Mouse (Mus musculus) retina, postnatal 1 day (tissue): ENCODE data around the gene Gm20388.

Experiments
- DNase-seq: peaks from one replicate; pipeline ENCODE4 v3.0.0-alpha.2; 2012

Gm20388 gene

GRCm38 (mm10) chr8:122006688-122007484, 2096.2 kb downstream of the Gm20388 start:
- peak; percentile 33 for DNase-seq

DNA sequence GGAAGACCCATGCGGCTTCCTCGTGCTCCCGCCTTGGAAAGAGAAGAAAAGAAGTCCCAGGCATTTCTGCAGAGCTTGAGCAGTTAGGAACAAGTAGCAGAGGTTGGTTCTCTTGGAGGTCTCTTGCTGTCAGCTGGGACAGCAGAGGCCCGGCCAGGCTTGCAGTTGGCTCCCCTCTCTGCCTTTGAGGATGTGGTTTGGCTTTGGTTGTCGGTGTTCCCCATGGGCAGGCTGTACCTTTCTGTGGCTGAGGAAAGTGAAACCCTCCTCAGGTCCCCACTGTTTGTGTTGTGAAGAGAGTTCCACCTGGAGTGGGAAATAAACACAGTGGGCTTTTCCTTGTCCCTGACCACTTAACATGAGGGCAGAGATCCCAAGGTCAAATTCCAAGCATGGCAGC, 2097.8 kb downstream of the Gm20388 start:
- no peak for DNase-seq

DNA sequence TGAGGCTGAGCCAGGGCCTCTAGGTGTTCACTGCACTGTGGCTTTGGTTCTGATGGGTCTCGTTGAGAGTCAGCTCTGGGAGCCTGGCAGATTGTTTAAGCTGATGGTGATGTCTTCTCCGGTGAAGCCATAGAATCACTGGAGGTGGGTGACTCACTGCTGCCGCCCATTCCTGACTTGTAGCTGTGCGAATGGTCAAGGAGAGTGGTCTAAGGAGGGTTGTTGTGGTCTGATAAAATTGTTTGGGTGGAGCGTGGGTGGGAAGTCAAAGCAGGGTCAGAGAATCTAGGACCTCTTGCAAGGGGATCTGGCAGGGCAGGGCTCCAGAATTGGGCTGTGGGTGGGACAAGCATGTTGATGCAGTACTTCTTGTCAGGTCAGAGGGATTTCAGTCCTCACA, 2100.0 kb downstream of the Gm20388 start:
- no peak for DNase-seq

DNA sequence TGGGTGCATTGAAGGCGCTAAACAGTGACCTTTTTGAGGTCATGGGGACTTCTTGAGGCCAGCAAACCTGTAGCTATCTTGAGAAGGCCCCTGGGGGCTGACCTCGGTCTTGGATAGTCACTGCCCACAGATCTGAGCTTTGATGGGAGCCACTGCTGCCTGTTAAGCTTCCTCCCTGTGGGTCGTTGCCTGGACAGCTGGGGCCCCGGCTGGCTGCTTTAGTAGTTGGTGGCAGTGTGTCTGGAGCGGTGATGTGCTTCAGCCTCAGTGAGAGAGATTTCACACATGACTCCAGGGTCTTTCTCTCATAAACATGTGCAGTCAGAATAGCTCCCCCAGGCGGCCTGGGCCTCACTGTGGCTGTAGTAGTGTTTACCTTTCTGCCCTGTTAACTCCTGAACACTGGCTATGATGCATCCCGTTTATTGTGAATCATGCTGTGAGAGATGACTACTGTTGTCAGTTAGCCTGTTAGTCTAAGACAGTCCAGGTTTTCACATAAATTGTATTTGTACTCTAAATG, 2100.5 kb downstream of the Gm20388 start:
- DNase-seq: peak; percentile 60

DNA sequence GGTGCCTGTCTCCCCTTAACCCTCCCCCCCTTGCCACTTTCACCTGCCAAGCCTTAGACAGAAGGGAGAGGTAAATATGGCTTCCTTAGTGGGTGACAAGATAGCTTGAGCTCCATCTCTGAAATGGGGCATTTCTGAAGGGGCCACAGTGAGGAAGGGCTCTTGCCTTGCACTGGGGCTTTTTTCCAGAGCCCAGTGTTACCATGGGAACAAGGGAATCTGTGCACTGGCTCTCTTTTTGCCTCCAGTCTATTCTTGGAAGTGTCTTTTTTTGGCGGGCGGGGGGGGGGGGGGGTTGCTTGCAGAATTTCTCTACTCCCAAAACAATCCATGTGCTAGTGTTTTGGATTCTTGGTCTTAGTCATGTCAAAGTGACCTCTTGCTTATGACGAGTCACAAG, 2104.0 kb downstream of the Gm20388 start:
- no peak for DNase-seq

DNA sequence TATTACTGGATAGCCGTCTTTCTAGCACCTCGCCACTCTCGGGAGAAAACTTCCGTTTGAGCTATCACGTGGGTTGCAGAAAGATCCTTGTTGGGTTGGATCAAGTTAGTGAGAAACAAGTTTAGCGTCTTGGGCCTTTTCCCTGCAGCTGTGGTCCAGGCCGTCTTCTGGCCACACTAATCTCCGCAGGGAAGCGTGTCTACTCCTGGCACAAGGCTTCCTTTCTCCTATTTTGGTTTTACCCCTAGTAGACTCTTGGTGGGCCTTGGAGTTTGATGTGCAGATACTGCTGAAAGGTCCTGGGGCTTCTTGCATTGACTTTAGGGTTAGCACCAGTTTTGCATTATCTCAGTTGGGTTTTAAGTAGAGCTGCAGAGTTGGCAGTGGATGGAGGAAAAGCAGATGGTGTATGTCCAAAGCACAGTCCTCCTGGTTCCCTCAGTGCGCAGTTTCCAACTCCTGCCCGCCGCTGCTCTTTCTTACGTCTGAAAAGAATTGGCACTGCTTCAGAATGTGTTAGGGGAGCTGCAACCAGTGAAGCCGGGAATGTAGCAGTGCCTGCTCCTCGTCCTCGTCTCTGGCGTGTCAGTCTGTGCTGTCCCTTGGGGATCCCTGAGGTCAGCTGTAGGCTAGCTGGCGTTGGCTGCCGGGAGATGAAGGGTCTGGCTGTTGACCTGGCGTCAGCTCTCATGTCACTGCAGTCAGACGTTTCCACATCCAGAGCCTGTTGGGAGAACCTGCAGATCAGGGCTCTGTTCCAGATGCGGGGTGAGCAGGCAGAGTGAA, 2107.6 kb downstream of the Gm20388 start:
- DNase-seq: no peak

GRCm38 (mm10) chr8:122019162-122019561, 2108.5 kb downstream of the Gm20388 start:
- DNase-seq: no peak

DNA sequence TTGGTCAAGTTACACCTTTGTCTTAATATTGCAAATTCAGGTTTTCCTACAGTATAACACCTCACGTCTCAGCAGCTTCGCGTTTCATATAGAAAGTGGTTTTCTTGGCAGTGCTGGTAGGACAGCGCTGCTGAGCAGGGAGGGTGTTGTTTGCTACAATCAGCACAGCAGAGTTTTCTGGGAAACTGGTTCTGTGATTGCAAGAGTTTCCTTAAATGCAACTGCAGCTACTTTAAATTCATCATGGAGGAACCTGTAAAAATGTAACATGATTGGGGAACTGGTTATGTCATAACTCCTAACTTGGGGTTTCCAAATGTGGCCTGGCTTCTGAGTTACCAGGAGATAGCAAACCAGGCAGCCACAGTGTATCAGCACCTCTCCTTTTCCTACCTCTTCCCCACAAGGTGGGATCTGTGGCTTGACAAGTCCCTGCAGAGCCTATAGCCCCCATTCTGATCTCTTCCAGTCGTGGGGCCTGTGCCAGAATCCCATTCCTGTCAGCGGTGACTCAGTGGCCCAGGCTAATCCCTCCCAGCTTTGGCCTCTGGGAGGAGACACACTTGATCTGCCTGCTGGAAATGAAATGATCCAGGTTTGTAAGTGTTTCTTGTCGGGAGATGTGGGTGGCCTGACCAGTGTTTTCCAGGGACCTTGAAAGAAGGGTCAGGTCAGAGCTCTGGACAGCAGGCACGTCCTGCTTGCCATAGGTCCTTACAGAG, 2109.6 kb downstream of the Gm20388 start:
- no peak for DNase-seq

DNA sequence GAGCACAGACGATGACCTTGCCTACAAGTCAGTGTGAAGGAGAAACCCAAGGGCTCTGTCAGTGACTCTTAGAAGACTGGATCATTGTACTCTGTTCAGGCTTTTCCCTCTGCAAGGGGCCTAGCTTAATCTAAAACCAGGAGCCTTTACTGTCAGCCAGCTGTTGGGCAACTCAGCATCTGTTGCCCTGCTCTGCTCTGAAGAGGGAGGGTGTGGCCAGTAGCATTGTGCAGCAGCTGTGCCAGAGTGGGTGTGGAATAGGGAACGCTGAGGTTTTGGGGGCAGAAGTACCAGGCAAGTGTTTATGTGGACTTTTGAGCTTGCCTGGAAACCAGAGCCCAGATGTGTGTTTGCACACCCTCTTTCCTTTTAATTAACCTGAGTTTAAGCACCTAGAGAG, 2111.1 kb downstream of the Gm20388 start:
- DNase-seq: no peak

DNA sequence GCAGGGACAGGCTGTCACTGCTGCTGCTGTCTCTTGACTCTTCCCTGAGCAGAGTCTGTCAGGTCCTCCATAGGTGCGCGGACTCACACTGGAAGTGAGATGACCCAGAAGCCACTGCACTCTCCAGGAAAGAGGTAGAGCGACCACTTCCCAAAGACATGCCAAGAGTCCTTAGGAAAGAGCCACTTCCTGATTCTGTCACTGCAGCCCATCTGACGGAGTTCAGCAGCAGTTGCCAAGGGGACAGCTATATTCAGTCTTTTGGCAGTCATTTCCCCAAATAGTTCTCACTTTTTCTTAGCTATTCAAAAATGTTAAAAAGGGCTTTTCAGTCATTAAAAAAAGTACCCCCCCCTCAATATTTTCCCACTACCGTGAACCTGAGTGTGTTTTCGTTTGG, 2111.6 kb downstream of the Gm20388 start:
- DNase-seq: no peak

DNA sequence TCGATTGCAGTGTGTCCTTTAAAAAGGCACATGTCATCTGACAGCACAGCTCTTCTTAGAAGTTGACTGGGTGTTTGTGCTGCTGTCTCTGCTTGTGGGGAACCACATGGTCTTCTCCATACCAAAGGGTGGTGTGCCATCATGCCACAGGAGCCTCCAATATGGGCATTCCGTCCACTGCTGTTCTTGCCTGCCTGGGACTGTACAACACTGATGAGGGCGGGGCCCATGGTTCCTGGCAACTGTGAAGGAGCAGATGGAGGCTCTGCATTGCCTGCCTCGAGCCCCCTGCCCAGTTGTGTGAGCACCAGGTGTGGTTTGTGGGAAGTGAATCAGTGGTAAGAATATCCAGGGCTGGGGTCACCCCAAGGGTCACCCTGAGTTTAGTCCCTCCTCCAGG, 2112.1 kb downstream of the Gm20388 start:
- DNase-seq: no peak

DNA sequence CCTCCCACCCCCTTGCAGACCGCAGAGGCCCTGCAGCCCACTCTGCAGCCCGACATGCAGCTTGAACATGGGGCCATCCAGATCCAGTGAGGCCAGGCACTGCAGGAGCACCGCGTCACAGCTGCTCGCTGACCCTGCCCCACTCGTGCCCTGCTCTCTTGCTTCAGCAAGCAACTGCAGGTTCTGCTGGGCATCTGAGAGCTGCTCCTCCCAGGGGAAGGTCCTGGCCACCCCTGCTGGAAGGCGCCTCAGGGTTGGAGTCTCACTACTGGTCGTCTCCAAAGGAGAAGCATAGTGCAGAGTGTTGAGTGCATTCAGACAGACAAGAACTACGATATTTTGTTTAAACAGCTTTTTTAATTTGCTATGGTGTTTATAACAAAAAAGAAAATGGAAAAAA, 2114.9 kb downstream of the Gm20388 start:
- no peak for DNase-seq

- DNase-seq: no peak
These were observed 2117.5 kb downstream of the Gm20388 start for GRCm38 (mm10) chr8:122028116-122028515.

GRCm38 (mm10) chr8:122030965-122031364, 2120.3 kb downstream of the Gm20388 start:
- DNase-seq: peak; percentile 80

- DNase-seq: no peak
These were observed 2122.1 kb downstream of the Gm20388 start for GRCm38 (mm10) chr8:122032741-122033140.

- no peak for DNase-seq
These were observed 2124.9 kb downstream of the Gm20388 start for GRCm38 (mm10) chr8:122035543-122035942.

DNA sequence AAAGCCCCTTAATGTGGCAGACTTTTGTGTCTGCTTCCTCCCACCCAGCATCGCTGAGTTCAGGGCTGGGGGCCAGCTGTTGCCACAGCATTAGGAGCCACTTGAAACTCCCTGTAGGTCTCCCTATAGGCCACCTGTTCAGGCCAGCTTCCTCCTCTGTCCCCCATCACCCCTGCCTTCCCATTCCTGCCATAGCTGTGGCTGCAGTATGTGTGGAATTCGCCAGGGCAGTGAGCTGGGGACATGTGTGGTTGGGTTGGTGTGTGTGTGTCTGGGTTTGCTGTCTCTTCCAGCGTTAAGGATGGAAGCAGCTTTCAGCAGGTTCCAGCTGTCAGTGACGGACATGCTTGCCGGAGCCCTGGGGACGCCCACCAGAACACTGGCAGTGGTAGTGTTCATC, 2125.7 kb downstream of the Gm20388 start:
- DNase-seq: no peak

DNA sequence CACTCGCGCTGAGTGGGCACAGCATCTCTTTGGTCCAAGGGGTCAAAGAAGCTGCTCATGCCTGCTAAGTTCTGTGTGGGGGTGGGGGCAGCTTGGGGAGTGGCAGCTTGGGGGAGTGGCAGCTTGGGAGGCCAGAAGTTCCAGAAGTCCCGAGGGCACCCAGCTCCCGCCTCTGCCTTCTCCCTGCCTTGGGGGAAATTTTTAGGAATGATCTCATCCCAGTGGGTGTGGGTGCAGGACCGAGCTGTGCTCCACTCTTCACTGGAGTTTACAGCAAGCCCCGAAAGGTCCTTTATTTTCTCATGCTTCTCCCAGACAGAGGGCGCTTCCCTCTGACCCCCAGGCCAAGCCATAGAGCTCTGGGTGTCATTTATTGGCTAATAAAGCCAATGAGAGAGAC, 2126.6 kb downstream of the Gm20388 start:
- no peak for DNase-seq

DNA sequence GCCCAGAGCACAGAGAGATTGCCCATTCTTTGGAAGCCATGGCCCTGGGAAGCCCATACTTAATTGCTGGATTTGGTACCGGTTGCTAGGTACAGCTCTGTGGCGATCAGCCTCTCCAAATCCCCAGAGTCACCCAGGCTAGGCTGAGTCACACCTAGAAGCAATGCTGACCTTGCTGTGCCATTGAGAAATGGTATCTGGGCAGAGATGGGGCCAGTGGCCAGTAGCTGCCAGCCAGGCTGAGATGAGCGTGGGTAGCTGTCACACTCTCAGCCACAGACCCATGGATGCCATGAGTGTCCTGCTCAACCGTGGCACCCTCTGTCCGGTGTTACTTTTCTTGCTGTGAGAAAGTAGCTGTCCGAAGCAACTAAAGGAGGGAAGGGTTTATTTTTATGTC, 2127.4 kb downstream of the Gm20388 start:
- DNase-seq: no peak

DNA sequence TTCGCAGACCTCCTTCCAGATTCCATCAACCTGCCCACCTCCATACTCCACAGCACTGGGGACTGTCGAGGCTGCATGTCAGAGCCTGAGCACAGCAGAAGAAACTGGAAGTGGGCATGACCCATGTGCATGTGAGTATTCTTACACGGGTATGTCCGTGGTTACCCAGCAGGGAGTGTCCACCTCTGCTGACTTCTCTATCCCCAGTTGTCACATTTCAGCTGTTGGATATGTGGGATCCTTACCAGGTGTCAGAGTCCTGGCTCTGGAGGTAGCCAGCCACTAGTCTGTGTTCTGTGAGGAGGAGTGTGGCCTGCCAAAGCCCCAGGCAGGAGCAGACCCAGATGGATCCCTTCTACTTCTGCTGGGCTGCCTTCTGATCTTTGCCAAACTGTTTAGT, 2128.8 kb downstream of the Gm20388 start:
- DNase-seq: no peak

- DNase-seq: no peak
These were observed 2136.7 kb downstream of the Gm20388 start for GRCm38 (mm10) chr8:122047206-122047870.

DNA sequence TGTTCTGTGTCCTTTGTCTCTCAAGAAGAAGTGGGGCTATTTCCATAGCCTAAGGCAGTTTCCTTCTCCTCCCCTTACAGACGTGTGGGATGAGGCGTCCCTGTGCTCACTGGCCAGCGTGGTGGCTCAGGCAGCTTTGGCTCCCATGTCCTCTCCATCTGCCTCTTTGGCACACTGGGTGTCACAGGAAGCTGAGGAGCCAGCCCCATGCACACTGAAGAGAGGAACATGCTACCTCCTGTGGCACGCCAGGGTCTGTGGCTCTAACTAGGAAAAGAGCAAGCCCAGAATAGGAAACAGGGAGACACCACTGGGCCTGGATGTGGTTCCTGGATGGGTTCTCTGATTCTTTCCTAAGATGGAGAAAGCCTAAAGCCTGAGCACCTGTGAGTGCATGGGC, 2138.6 kb downstream of the Gm20388 start:
- no peak for DNase-seq

DNA sequence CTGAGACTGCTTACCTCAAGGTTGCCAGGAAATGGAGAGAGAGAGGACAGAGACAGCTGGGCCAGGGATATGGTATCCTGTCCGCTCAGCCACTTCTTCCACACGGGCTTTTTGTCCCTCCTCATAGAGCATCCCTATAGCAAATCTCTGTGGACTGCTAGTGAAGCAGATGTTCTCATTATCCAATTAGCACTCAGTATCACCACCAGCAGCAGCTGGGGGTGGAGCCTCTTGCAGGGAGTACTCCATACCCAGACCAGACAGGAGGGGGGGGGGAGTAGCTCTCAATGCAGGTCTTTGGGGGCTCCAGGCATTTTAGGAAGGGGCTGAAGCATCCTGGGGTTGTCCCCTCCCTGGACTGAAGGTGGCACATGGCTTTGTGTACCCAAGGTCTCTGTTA, 2139.3 kb downstream of the Gm20388 start:
- DNase-seq: peak; percentile 33
